Mouse (Mus musculus): ENCODE data around the gene Ctc1.
"Not testable (repeated sequence)": the region's sequence is repeated elsewhere in the genome, so short reads cannot be mapped to it uniquely, and the experiment has no call there.

The Ctc1 gene

DNA sequence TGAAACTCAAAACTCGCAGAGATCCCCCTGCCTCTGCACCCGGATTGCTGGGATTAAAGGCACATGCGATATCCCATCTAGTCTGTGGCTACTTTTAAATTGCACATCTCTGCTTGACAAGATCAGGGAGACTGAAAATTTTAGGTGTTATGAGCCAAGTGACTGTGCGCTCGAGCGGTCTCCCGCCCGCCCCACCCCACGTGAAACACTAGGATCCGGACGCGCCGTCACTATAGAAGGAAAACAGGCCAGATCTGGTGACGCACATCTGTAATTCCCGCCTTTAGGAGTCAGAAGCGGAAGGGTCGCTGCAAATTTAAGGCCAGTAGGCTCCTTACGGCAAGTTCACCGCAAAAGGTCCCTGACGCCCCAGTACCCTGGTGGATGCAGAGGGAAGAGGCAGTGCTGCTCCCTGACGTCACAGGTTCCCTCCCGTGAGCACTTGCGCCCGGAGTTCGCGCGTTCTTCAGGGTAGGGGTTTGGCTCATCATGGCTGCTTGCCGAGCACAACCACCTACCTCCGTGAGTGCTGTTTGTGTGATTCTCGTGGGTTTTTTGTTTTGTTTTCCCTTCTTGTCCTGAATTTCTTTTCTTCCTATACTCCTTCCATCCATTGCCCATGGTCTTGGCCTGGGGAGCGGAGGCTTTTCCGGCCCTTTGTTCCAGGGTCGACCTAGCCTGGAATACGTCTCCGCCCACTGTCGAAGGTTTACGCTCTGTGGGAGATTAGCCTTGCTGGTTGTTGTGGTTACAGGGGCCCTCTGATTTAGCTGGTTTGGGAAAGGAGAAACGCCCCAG, at the start of gene Ctc1:
Gene Ctc1 (plus strand): TSS at position 268 of the 798 bp plus-strand sequence.
- DNase-seq (ENCODE audit: low read depth, low spot score) = peak; percentile 98

GRCm38 (mm10) chr11:68966554-68966953, 49.2 kb upstream of the Ctc1 start:
- DNase-seq (ENCODE audit: low read depth, low spot score) = no peak

DNA sequence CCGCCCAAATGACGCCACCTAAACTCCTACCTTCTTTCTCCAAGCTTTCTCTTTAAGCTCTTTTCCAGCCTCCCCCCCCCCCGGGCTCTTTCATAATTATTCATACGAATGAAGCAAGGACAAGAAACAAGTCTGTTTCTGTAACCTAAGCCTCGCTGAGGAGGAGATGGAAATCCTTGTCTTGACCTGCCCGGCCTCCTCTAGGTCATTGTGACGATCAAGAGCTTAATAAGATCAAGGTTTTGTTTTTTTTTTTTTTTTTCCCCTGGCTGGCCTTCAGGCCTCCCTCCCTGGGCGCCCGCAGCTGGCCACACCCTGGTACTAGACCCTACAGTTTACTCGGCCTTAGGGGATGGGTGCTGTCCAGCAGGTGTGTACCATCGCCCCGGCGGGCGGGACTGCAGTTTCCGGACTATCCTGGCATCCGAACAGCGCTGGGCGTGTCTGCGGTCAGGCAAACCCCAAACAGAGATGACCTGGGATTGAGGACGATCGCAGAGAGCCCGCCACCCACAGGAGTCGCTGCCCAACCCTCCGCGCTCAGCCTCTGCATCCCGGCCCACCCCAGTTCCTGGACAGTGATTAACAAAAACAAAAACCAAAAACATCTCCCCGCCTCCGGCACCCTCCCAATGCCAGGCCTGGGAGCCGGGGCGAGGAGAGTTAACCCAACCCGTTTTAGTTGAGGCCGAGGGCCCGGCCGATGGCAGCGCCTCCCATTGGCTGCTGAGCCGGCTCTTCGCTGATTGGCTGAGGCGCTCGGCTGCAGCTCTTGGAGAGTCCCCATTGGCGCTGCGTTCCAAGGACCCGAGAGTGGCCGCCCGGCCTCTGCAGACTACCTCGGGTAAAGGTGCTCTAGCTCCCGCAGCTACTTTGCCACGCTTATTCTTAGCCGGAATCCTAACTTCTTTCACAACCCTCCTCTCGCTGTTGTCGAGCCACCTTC, 48.1 kb upstream of the Ctc1 start, which contains the start of gene Slc25a35:
Gene Slc25a35 (plus strand): TSS at position 795 of the 946 bp plus-strand sequence.
- DNase-seq (ENCODE audit: low read depth, low spot score) = peak; percentile 85

DNA sequence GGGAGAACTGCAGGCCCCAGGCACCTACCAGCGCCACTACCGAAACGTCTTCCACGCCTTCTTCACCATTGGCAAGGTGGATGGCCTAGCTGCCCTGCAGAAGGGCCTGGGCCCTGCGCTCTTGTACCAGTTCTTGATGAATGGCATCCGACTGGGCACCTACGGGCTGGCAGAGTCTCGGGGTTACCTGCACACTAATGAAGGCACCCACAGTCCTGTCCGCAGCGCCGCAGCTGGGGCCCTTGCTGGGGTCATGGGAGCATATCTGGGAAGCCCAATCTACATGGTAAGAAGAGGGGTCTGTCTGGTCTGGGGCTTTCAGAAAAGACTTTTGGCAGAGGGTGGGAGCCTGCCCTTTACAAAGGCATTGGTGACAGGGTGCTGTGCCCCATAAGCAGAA, 47.0 kb upstream of the Ctc1 start:
- no peak for DNase-seq (ENCODE audit: low read depth, low spot score)

- no peak for DNase-seq (ENCODE audit: low read depth, low spot score)
These were observed 45.5 kb upstream of the Ctc1 start for GRCm38 (mm10) chr11:68970232-68970631.

GRCm38 (mm10) chr11:68973250-68974058, 42.3 kb upstream of the Ctc1 start:
- peak; percentile 87 for DNase-seq (ENCODE audit: low read depth, low spot score)

DNA sequence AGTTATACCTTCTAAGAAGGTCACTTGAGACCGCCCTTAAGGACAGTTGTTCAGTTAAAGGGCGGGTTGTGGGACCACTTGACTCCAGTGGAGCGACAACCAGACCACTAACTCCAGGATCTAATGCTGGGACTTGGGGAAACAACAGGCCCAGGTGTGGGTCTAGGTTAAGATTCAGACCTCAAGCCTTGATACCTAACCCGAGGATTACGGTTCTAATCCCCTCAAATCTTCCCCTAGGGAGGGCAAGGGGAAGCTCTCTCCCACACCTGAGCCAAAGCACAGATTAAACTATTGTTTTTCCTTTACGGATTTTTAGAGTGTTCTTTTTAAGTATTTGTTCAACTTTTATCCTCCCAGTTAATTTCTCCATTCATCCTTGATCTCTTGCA, 41.7 kb upstream of the Ctc1 start:
- DNase-seq (ENCODE audit: low read depth, low spot score) = no peak

- DNase-seq (ENCODE audit: low read depth, low spot score) = no peak
These were observed 40.6 kb upstream of the Ctc1 start, which contains the start of gene Rangrf for GRCm38 (mm10) chr11:68975085-68975484. Rangrf (minus strand) TSS chr11:68975185.

DNA sequence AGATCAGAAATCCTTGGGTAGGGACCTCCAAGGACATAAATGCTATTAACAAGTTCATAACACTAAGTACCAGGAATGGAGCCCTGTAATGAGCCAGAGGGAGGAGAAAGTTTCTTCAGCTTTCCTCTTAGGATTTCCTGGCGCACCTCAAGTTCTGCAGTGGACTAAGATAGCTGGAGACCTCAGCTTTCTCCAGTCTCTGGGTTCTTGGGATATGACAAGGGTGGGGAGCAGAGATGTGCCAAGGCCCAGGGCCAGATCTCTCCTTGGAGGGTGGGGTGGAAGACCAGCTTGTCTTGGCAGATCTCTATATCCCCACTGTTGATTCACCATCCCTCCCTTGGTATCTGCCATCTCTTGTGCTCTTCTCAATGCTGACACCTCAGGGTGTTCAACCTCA, 40.1 kb upstream of the Ctc1 start:
- DNase-seq (ENCODE audit: low read depth, low spot score) = no peak

DNA sequence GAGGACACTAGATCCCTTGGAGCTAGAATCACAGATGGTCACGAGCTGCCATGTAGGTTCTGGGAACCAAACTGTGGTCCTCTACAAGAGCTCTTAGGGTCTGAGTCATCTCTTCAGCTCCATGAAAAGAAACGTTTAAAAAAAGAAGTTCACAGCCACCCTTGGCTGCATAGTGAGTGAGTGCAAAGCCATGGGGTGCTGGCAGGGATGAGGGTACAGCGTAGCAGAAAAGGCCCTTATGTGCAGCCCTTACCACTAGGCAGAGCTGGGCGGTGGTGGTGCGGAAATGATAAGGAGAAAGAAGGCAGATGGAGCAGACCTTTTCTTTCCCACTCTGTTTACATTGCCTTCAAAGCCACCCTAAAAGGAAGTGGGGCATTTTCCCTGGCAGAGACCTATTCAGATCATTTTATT, 36.4 kb upstream of the Ctc1 start:
- no peak for DNase-seq (ENCODE audit: low read depth, low spot score)

GRCm38 (mm10) chr11:68980919-68981318, 34.8 kb upstream of the Ctc1 start:
- DNase-seq (ENCODE audit: low read depth, low spot score) = no peak

GRCm38 (mm10) chr11:68982639-68983369, 32.9 kb upstream of the Ctc1 start:
- peak; percentile 71 for DNase-seq (ENCODE audit: low read depth, low spot score)

DNA sequence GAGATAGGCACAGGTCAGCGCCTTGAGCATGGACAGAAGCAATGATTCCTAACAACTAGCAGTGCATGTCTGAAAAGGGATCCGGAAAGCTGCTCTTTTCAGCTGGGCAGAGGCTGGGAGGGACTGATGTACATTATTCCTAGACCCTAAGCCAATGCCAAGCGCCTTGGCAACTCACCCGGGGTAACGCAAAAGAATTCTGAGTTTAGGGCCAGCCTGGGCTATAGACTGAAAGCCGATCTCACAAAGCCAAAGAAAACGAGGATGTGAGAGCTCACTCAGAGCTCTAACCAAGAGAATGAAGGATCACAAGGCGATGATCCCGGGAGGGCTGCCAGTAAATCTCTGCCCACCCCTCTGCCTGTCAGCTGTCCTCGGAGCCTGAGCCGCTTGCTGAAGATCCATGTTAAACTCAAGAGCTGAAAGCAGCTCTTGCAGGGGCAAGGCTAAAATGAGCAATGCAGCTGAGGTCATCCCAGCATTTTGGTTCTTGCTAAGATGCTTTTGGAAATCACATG, 28.3 kb upstream of the Ctc1 start:
- no peak for DNase-seq (ENCODE audit: low read depth, low spot score)

- DNase-seq (ENCODE audit: low read depth, low spot score) = no peak
These were observed 27.4 kb upstream of the Ctc1 start for GRCm38 (mm10) chr11:68988341-68988740.

DNA sequence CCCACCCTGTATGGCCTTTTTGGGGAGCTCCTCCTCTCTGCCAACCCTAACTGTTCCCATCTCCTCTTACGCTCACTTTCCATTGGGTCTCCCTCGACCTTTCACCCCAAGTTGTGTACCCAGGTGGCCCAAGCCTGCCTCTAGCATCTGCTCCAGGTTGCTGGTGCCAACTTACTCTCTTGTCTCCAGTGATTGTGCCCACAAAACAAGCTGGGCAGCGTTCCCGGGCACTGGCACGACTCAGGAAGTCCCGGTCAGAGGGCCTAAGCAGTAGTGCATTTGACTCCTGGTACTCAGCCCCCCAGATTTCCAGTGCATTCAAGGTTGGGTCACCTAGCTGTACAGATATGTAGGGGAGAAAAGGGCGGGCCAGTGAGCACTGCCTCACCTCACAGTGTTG, 22.6 kb upstream of the Ctc1 start:
- no peak for DNase-seq (ENCODE audit: low read depth, low spot score)

DNA sequence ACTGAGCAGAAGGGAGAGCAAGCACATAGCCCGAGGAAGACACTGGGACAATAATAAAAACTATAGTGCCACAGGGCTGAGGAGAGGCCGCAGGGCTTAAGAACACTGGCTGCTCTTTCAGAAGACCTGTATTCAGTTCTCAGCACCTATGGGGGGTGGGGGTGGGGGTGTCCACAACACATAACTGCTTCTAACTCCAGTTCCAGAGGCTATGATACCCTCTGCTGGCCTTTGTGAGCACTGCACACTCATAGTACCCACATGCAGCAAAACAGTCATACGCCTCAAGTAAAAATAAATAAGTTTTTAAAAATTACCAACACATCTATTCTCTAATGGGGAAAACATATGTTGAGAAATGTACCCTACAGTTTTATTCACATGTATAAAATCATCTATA, 21.3 kb upstream of the Ctc1 start:
- DNase-seq (ENCODE audit: low read depth, low spot score) = no peak

- DNase-seq (ENCODE audit: low read depth, low spot score) = no peak
These were observed 18.6 kb upstream of the Ctc1 start for GRCm38 (mm10) chr11:68997080-68997479.

DNA sequence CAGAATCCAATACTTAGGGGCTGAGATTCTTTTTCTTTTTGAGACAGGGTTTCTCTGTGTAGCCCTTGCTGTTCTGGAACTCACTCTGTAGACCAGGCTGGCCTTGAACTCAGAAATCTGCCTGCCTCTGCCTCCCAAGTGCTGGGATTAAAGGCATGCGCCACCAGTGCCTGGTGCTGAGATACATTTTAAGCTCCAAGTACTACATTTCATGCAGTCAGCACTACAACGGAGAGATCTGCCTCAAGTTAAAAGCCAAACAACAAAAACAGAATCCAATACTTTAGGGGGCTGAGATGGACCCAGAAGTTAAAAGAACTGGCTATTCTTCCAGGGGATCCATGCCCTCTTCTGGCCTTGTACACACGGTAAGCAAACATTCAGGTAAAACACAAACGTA, 12.9 kb upstream of the Ctc1 start:
- not testable (repeated sequence) for DNase-seq (ENCODE audit: low read depth, low spot score)

DNA sequence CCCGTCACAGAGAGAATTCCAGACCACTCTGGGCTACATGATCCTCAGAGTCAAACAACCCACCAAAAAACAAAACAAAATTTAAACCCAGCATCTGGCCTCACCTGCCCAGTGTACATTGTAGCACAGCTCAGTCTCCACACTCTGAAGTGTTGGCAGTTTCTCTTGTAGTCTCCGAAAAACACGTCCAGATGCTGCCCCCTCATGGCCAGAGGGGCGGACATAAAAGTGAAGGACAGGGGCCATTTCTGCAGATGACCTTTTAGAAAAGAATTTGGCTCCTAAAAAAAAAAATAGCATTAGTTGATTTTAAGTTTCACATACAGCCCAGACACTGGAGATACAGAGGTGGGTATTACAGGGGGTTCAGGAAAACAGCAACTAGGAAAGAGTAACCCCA, 12.1 kb upstream of the Ctc1 start:
- DNase-seq (ENCODE audit: low read depth, low spot score) = no peak

DNA sequence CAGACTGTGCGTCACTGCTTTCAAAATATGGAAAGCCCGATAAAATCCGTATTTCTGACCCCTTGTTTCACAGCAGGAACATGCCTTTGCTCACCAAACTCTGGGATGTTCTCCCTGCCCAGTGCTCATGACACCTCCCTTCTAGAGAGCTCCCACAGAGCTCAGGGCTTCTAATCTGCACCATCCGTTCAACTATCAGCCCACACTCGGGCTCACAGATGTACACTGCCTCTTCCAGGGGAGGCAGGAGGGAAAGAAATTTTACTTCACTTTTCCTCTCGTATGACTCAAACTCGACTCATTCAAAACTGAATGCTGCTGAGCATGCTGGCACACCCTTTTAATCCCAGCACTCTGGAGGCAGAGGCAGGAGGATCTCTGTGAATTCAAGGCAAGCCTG, 10.5 kb upstream of the Ctc1 start:
- DNase-seq (ENCODE audit: low read depth, low spot score) = no peak

GRCm38 (mm10) chr11:69006575-69006974, 9.1 kb upstream of the Ctc1 start:
- DNase-seq (ENCODE audit: low read depth, low spot score) = not testable (repeated sequence)
